Mouse (Mus musculus) spleen, adult 2 months (tissue): ENCODE results near the gene Avp.

Experiments used
- CTCF ChIP-seq: fragments of 200-500 bp; IDR thresholded peaks from 2 replicates; pipeline ENCODE4 v1.5.1; 2011; ENCODE audit warnings: mild to moderate bottlenecking, inconsistent platforms; ENCODE audit not compliant: insufficient read depth, insufficient read length, insufficient replicate concordance; ENCODE audit errors: extremely low read depth
- POLR2A ChIP-seq: fragments of 200-500 bp; IDR thresholded peaks from 2 replicates; pipeline ENCODE4 v1.6.1; 2011; ENCODE audit warnings: low read depth, low read length, inconsistent platforms

- TF ChIP-seq CTCF, result no peak
- TF ChIP-seq POLR2A, result no peak
Observed at GRCm38 (mm10) chr2:130532201-130532600, 50.2 kb downstream of the Avp start.
